Mouse (Mus musculus): Measurements from ENCODE around the gene Ppp1r3g. TPM values are rescaled to one million over a fixed set of nuclear protein-coding genes. Genes with fewer than 3 reads are reported as not detected.

Gene Ppp1r3g
- polyA plus RNA-seq, 1 experiment from 2014 or later = 2.9 TPM

DNA sequence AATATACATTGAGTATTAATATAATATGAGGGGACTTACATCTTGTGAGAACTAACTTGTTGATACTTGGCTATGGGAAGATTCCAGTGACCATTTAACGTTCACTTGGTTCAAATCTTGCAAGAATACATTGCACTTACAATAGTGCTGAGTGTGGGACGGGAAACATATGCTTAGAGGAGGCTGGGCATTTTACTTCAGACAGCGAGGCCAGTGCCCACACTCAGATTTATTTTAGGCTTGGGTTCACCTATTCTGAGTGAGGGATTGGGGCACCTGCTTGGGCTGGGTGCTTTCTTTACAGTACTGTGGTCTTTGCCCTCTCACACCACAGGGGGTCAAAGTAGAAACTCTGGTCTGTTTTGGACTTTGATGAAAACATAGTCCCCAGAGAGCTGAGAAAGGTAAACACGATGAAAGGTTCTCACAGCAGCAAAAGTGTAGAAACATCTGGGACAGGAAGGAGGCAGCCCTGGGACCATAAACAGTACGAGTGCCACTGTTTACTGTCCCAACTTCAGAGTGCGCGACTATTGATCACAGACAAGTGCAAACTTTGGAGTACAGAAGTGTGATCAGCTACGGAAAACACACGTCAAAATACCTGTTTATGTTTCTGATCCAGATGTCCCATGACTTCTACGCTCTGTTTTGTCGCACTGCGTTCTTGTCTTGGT is 890 bp downstream of the Ppp1r3g start:
- Histone ChIP-seq H3K27ac (ENCODE audit: low read depth, low read length) (no peak overlapping the region), H3K9me3 (ENCODE audit: control insufficient read depth, low read length) (no peaks in the 10 kb centered on the region), H3K27me3 (ENCODE audit: control insufficient read depth, insufficient read depth, low read length) (no peaks in the 10 kb centered on the region), H3K4me3 (ENCODE audit: low read depth, low read length) (no peak overlapping the region), H3K4me2 (ENCODE audit: low read depth, low read length, severe bottlenecking) (no peak overlapping the region), H3K4me1 (replicated peaks; ENCODE audit: control insufficient read depth, insufficient read depth, low read length) (no peaks in the 10 kb centered on the region), H3K9ac (ENCODE audit: low read length) (no peak overlapping the region), H3K36me3 (ENCODE audit: control insufficient read depth, insufficient read depth, low read length) (no peaks in the 10 kb centered on the region)
- 82% methylated on average over 12 of the region's 12 CpGs for WGBS
- ATAC-seq (replicated peaks; ENCODE audit: low FRiP score) (no peak), DNase-seq (ENCODE audit: low spot score) (no peak)

DNA sequence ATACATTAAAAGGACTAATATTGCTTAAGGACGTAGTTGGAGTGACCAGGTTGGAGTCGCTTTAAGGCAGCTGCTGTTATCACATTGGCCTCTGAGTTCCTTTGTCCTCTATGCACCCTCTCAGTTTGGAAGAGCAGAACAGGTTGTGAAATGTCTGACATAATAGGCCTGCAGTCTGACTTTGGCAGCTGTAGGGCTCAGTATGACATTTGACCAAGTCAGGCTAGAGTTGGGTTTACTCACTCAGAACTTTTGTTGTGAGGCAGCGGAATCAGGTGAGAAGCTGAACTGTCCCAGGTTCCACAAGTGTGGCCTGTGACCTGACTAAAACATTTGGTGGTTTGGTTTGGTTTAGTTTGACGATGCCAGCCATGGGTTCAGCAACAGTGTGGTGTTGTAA is 4.9 kb downstream of the Ppp1r3g start:
- H3K4me2 ChIP-seq (ENCODE audit: low read depth, low read length, severe bottlenecking) = no peak overlapping the region
- DNase-seq (ENCODE audit: low spot score) (peak; percentile 26), ATAC-seq (replicated peaks; ENCODE audit: low FRiP score) (no peak)
- H3K9ac ChIP-seq (ENCODE audit: low read length) = no peak overlapping the region
- no peak overlapping the region for H3K4me3 ChIP-seq (ENCODE audit: low read depth, low read length)
- no peaks in the 10 kb centered on the region for H3K36me3 ChIP-seq (ENCODE audit: control insufficient read depth, insufficient read depth, low read length)
- H3K27me3 ChIP-seq (ENCODE audit: control insufficient read depth, insufficient read depth, low read length) = peaks cover 6% of the 10 kb centered on the region; the same call in 1 of the 2 replicates
- H3K27ac ChIP-seq (ENCODE audit: low read depth, low read length) = no peak overlapping the region
- H3K9me3 ChIP-seq (ENCODE audit: control insufficient read depth, low read length) = no peaks in the 10 kb centered on the region
- 89% methylated on average over 4 of the region's 4 CpGs for whole genome bisulfite sequencing
- no peaks in the 10 kb centered on the region; the same call in 1 of the 2 replicates for H3K4me1 ChIP-seq (replicated peaks; ENCODE audit: control insufficient read depth, insufficient read depth, low read length)

DNA sequence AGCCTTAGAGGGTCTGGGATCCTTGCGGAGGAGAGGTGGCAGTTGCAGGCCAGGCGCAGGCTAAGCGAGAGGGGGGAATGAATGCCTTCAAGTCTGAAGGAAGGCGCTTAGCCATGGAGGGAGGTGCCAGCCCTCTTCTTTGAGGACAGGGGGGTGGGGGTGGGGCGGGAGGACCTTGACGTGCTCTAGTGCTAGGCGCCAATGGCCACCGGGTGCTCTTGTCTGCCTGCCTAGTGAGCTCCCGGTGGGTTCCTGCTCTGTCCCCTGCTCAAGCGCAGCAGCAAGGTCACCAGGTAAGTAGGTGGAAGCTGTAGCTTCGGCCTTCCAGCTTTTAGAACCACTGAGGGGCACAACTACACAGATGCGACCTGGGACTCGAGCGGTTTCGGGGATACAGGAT is 9.1 kb downstream of the Ppp1r3g start:
- peak; percentile 74 for DNase-seq (ENCODE audit: low spot score)
- Histone ChIP-seq H3K4me1 (replicated peaks; ENCODE audit: control insufficient read depth, insufficient read depth, low read length) (peaks cover 5% of the 10 kb centered on the region; the same call in 1 of the 2 replicates), H3K4me3 (ENCODE audit: low read depth, low read length) (peak overlapping the region; percentile 61), H3K9ac (ENCODE audit: low read length) (peak overlapping the region; percentile 62), H3K9me3 (ENCODE audit: control insufficient read depth, low read length) (no peaks in the 10 kb centered on the region), H3K36me3 (ENCODE audit: control insufficient read depth, insufficient read depth, low read length) (no peaks in the 10 kb centered on the region), H3K4me2 (ENCODE audit: low read depth, low read length, severe bottlenecking) (peak overlapping the region; percentile 99), H3K27ac (ENCODE audit: low read depth, low read length) (no peak overlapping the region), H3K27me3 (ENCODE audit: control insufficient read depth, insufficient read depth, low read length) (peaks cover 6% of the 10 kb centered on the region; the same call in 1 of the 2 replicates)
- peak; percentile 66 for ATAC-seq (replicated peaks; ENCODE audit: low FRiP score)
- 2% methylated on average over 15 of the region's 15 CpGs for WGBS

DNA sequence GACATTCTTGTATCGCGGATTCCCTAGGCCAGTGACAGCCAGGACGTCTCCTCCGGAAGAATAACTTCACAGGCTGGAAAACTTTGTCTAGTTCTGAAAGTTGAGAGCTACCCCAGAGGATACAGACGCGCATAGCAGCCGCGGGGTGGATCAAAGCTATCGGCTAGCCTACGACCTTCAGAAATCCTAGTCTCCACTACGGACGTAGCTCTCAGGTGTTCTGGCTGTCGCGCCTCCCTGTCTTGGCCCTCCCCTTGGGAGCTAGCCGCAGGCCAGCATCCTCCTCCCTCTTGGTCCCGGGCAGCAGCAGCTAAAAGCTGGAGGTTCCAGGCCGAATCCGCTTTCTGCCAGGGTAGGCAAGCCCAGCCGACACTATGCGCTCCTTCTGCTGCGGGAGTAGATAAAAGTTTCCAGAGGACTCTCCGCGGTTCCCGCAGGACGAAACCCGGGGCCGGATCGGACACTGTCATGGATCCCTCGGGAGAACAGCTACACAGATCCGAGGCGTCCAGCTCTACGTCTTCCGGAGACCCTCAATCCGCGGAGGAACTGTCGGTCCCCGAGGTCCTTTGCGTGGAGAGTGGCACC is 9.6 kb downstream of the Ppp1r3g start:
- ATAC-seq (replicated peaks; ENCODE audit: low FRiP score) = peak; percentile 62
- H3K4me2 ChIP-seq (ENCODE audit: low read depth, low read length, severe bottlenecking) = peak overlapping the region; percentile 99
- WGBS = under 1% methylated on average over 38 of the region's 38 CpGs
- no peak for DNase-seq (ENCODE audit: low spot score)
- H3K36me3 ChIP-seq (ENCODE audit: control insufficient read depth, insufficient read depth, low read length) = no peaks in the 10 kb centered on the region
- peak overlapping the region; percentile 61 for H3K4me3 ChIP-seq (ENCODE audit: low read depth, low read length)
- peaks cover 6% of the 10 kb centered on the region; the same call in 1 of the 2 replicates for H3K27me3 ChIP-seq (ENCODE audit: control insufficient read depth, insufficient read depth, low read length)
- peaks cover 5% of the 10 kb centered on the region; the same call in 1 of the 2 replicates for H3K4me1 ChIP-seq (replicated peaks; ENCODE audit: control insufficient read depth, insufficient read depth, low read length)
- H3K9ac ChIP-seq (ENCODE audit: low read length) = peak overlapping the region; percentile 62
- H3K27ac ChIP-seq (ENCODE audit: low read depth, low read length) = no peak overlapping the region
- H3K9me3 ChIP-seq (ENCODE audit: control insufficient read depth, low read length) = no peaks in the 10 kb centered on the region

DNA sequence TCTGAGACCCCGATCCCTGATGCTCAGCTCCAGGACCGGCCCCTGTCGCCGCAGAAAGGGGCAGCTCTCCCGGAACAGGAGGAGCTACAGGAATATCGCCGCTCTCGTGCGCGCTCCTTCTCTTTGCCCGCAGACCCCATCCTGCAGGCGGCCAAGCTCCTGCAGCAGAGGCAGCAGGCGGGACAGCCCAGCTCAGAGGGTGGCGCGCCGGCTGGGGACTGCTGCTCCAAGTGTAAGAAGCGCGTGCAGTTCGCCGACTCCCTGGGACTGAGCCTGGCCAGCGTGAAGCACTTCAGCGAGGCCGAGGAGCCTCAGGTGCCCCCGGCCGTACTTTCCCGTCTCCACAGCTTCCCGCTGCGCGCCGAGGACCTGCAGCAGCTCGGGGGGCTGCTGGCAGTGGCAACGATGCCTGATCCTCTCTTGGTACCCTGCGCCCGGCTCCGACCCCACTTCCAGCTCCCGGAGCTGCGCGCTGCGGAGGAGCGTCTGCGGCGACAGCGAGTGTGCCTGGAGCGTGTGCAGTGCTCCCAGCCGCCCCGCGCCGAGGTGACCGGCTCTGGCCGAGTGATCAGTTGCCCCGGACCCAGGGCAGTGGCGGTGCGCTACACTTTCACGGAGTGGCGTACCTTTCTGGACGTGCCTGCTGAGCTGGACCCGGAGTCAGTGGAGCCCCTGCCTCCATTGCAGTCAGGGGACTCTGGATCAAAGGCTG is 10.2 kb downstream of the Ppp1r3g start:
- Histone ChIP-seq H3K4me2 (ENCODE audit: low read depth, low read length, severe bottlenecking) (peak overlapping the region; percentile 99), H3K9me3 (ENCODE audit: control insufficient read depth, low read length) (no peaks in the 10 kb centered on the region), H3K4me3 (ENCODE audit: low read depth, low read length) (peak overlapping the region; percentile 61), H3K4me1 (replicated peaks; ENCODE audit: control insufficient read depth, insufficient read depth, low read length) (peaks cover 5% of the 10 kb centered on the region; the same call in 1 of the 2 replicates), H3K27ac (ENCODE audit: low read depth, low read length) (no peak overlapping the region), H3K9ac (ENCODE audit: low read length) (peak overlapping the region; percentile 62), H3K27me3 (ENCODE audit: control insufficient read depth, insufficient read depth, low read length) (peaks cover 6% of the 10 kb centered on the region; the same call in 1 of the 2 replicates), H3K36me3 (ENCODE audit: control insufficient read depth, insufficient read depth, low read length) (no peaks in the 10 kb centered on the region)
- ATAC-seq (replicated peaks; ENCODE audit: low FRiP score) = peak; percentile 83
- WGBS = under 1% methylated on average over 56 of the region's 57 CpGs
- DNase-seq (ENCODE audit: low spot score) = peak; percentile 82

DNA sequence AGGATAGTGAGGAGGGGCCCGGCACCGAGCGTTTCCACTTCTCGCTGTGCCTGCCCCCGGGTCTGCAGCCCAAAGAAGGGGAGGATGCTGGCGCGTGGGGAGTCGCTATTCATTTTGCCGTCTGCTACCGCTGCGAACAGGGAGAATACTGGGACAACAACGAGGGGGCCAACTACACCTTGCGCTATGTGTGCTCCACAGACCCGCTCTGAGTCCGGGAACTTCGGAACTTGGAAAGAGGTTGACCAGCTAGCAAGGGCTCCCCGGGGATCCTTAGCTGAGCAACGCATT is 10.7 kb downstream of the Ppp1r3g start:
- Histone ChIP-seq H3K9ac (ENCODE audit: low read length) (peak overlapping the region; percentile 62), H3K4me2 (ENCODE audit: low read depth, low read length, severe bottlenecking) (peak overlapping the region; percentile 99), H3K27me3 (ENCODE audit: control insufficient read depth, insufficient read depth, low read length) (peaks cover 6% of the 10 kb centered on the region; the same call in 1 of the 2 replicates), H3K27ac (ENCODE audit: low read depth, low read length) (no peak overlapping the region), H3K4me3 (ENCODE audit: low read depth, low read length) (peak overlapping the region; percentile 61), H3K36me3 (ENCODE audit: control insufficient read depth, insufficient read depth, low read length) (no peaks in the 10 kb centered on the region), H3K4me1 (replicated peaks; ENCODE audit: control insufficient read depth, insufficient read depth, low read length) (peaks cover 5% of the 10 kb centered on the region; the same call in 1 of the 2 replicates), H3K9me3 (ENCODE audit: control insufficient read depth, low read length) (no peaks in the 10 kb centered on the region)
- no peak for ATAC-seq (replicated peaks; ENCODE audit: low FRiP score)
- DNase-seq (ENCODE audit: low spot score) = no peak
- 1% methylated on average over 18 of the region's 18 CpGs for WGBS

DNA sequence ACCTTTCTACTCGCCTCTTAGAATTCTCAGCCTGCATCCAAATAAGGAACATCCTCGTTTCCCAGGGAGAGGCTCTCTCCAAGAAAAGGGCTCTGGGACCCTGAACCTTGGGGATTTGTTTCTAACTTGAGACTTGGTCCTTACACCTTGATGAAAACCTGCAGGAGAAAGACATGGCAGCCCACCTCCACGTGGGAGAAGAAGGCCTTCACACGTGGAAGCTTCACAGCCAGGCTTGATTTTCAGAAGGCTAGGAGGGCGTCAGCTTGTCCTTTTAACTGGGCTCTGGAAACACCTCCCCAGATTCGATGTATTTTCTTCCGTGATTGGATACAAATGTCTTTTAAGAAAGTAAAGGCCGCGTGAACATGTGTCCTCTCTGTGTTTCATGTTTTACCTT is 11.2 kb downstream of the Ppp1r3g start:
- 31% methylated on average over 9 of the region's 9 CpGs for WGBS

DNA sequence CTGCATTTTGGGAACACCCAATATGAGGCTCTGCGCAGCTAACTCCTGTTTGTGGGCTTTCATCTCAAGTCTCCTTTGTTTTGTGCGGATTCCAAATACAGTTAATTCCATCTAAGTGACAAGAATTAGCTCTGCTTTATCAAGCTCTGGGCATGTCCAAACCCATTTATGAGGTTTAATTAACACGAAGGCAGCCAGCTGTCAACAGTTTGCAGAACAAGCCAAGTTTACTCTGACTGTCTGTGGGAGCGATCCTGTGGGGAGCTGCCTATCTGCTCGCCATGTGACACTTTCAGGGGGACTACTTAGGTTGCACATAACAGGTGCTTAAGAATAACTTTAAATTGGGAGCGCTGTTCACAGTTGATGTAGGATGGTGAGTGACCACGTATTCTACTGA is 18.3 kb downstream of the Ppp1r3g start:
- 93% methylated on average over 7 of the region's 7 CpGs for WGBS
- H3K4me2 ChIP-seq (ENCODE audit: low read depth, low read length, severe bottlenecking) = no peak overlapping the region
- H3K9me3 ChIP-seq (ENCODE audit: control insufficient read depth, low read length) = no peaks in the 10 kb centered on the region
- H3K4me3 ChIP-seq (ENCODE audit: low read depth, low read length) = no peak overlapping the region
- DNase-seq (ENCODE audit: low spot score) = no peak
- no peak overlapping the region for H3K9ac ChIP-seq (ENCODE audit: low read length)
- H3K27ac ChIP-seq (ENCODE audit: low read depth, low read length) = no peak overlapping the region
- H3K4me1 ChIP-seq (replicated peaks; ENCODE audit: control insufficient read depth, insufficient read depth, low read length) = no peaks in the 10 kb centered on the region
- no peaks in the 10 kb centered on the region for H3K36me3 ChIP-seq (ENCODE audit: control insufficient read depth, insufficient read depth, low read length)
- no peak for ATAC-seq (replicated peaks; ENCODE audit: low FRiP score)
- H3K27me3 ChIP-seq (ENCODE audit: control insufficient read depth, insufficient read depth, low read length) = no peaks in the 10 kb centered on the region

More for the DNA sequence above, 11.2 kb downstream of the Ppp1r3g start:
- no peak for DNase-seq (ENCODE audit: low spot score)
- H3K9me3 ChIP-seq (ENCODE audit: control insufficient read depth, low read length) = no peaks in the 10 kb centered on the region
- peaks cover 6% of the 10 kb centered on the region; the same call in 1 of the 2 replicates for H3K27me3 ChIP-seq (ENCODE audit: control insufficient read depth, insufficient read depth, low read length)
- peaks cover 5% of the 10 kb centered on the region; the same call in 1 of the 2 replicates for H3K4me1 ChIP-seq (replicated peaks; ENCODE audit: control insufficient read depth, insufficient read depth, low read length)
- peak overlapping the region; percentile 99 for H3K4me2 ChIP-seq (ENCODE audit: low read depth, low read length, severe bottlenecking)
- H3K9ac ChIP-seq (ENCODE audit: low read length) = peak overlapping the region; percentile 62; the same call in 1 of the 2 replicates
- H3K27ac ChIP-seq (ENCODE audit: low read depth, low read length) = no peak overlapping the region
- H3K36me3 ChIP-seq (ENCODE audit: control insufficient read depth, insufficient read depth, low read length) = no peaks in the 10 kb centered on the region
- peak overlapping the region; percentile 61 for H3K4me3 ChIP-seq (ENCODE audit: low read depth, low read length)
- ATAC-seq (replicated peaks; ENCODE audit: low FRiP score) = no peak
